Mouse (Mus musculus): ENCODE measurements around the gene Alk.
A peak's percentile ranks its signal among the peaks of the same experiment; 100 is the strongest.

The Alk gene

GRCm38 (mm10) chr17:71874077-71874476 is 730.4 kb downstream of the Alk start:
- peak; percentile 62 for DNase-seq (ENCODE audit: low spot score)

- DNase-seq (ENCODE audit: low spot score), result peak; percentile 20
Measured at GRCm38 (mm10) chr17:71872976-71873375, 731.5 kb downstream of the Alk start.

GRCm38 (mm10) chr17:71871981-71872380 is 732.4 kb downstream of the Alk start:
- DNase-seq (ENCODE audit: low spot score), result no peak

GRCm38 (mm10) chr17:71870641-71871040 is 733.8 kb downstream of the Alk start:
- no peak for DNase-seq (ENCODE audit: low spot score)

- no peak for DNase-seq (ENCODE audit: low spot score)
Measured at GRCm38 (mm10) chr17:71870232-71870621, 734.2 kb downstream of the Alk start.

GRCm38 (mm10) chr17:71869372-71870231 is 734.8 kb downstream of the Alk start:
- DNase-seq (ENCODE audit: low spot score), result peak; percentile 51

- DNase-seq (ENCODE audit: low spot score), result no peak
Measured at GRCm38 (mm10) chr17:71868828-71869227, 735.6 kb downstream of the Alk start.

- DNase-seq (ENCODE audit: low spot score), result no peak
Measured at GRCm38 (mm10) chr17:71867892-71868291, 736.5 kb downstream of the Alk start.

GRCm38 (mm10) chr17:71865437-71865836 is 739.0 kb downstream of the Alk start:
- DNase-seq (ENCODE audit: low spot score), result no peak

- no peak for DNase-seq (ENCODE audit: low spot score)
Measured at GRCm38 (mm10) chr17:71864039-71864438, 740.4 kb downstream of the Alk start.

GRCm38 (mm10) chr17:71862895-71863294 is 741.5 kb downstream of the Alk start:
- DNase-seq (ENCODE audit: low spot score), result no peak

GRCm38 (mm10) chr17:71862184-71862583 is 742.2 kb downstream of the Alk start:
- DNase-seq (ENCODE audit: low spot score), result no peak

GRCm38 (mm10) chr17:71831960-71832359 is 772.5 kb downstream of the Alk start:
- DNase-seq (ENCODE audit: low spot score), result no peak

- DNase-seq (ENCODE audit: low spot score), result no peak
Measured at GRCm38 (mm10) chr17:71828647-71829414, 775.6 kb downstream of the Alk start.

GRCm38 (mm10) chr17:71827627-71828026 is 776.8 kb downstream of the Alk start:
- DNase-seq (ENCODE audit: low spot score), result no peak

- no peak for DNase-seq (ENCODE audit: low spot score)
Measured at GRCm38 (mm10) chr17:71826603-71827002, 777.8 kb downstream of the Alk start.

GRCm38 (mm10) chr17:71823622-71824306 is 780.7 kb downstream of the Alk start:
- DNase-seq (ENCODE audit: low spot score), result no peak
